Mouse (Mus musculus): Measurements from ENCODE around the gene Scn3a.

Scn3a gene

DNA sequence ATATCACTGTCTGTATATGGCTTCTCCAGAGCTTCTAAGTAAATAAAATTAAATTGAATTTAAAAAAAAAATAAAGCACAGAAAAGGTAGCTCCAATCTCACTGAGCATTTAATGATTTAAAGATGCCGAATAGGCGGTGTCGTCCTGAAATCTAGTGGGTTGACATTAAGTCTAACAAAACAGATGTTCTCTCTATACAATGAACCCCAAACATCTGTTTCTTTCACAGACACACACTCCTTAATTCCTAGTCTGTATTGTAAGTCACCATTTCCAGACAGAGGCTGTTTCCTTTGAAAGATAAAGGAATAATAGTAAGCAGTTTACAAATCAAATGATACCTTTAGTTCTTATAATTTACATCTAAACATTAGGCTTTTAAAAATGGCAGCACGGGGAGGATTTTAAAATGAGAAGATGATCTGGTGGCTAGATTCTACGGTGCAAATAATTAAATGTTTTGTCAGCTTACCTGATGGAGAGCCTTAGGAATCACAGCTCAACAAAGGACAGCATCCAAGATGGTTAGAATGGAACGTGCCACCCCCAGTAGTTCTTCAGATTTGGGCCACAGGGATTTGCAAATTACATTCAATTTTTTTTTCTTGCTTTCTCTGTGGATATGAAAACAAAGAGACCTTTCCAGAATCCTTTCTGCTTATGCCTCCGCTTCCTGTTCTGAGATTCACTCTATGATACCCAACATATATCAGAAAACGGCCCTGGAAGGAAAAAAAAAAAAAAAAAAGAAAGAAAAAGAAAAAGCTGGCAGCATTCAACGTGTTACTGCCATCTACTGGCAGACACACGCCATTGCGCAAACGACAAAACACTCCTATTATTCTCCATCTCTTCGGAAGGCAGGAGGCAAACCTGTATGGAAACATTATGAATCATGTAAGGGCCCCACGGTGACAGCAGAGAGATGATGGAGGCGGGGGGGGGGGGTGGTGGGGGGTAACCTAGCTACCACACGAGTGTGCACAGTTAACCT is at the start of gene Scn3a:
Gene Scn3a, minus strand, starts transcription at position 835 of the 995 bp plus-strand sequence.
- DNase-seq (ENCODE audit: low spot score in 2 of 2), result peak in 1 of 2 experiments; percentile 42

DNA sequence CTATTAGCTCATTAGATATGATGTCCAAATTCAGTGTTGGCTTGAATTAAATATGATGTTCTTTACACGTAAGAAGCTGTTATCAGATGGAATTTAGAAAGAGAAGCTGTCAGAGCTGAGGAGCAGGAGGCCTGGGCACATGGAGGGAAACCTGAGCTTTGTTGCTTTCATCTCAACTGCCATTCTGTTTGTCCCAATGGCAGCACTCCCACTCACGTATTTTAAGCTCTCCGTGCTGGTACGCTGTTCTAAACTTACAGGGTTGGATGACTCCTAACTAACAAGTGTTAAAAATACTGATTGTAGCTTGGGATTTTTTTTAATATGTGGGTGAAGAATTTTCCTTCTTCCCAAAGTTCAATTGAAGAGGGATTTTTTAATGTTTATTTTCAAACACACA is 44.5 kb upstream of the Scn3a start:
- DNase-seq (ENCODE audit: low spot score in 2 of 2), result no peak

DNA sequence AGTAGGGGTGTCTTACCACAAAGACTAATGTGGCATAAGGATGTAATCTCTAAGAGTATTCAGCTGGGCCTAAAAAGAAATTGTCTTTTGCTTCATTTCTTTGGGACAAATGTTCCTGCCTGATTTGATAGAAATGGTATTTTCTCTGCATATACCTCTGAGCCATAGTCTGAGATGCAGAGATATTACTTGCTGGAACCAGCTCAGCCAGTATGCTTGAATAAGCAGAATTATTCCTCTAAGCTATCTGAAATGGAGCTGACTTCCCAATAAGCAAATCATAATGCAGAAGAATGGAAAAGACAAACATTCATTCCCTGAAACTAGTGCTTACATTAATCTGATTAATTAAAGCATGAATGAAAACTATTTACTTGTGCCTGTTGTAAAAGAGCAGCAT is 40.4 kb upstream of the Scn3a start:
- no peak for DNase-seq (ENCODE audit: low spot score in 2 of 2)

DNA sequence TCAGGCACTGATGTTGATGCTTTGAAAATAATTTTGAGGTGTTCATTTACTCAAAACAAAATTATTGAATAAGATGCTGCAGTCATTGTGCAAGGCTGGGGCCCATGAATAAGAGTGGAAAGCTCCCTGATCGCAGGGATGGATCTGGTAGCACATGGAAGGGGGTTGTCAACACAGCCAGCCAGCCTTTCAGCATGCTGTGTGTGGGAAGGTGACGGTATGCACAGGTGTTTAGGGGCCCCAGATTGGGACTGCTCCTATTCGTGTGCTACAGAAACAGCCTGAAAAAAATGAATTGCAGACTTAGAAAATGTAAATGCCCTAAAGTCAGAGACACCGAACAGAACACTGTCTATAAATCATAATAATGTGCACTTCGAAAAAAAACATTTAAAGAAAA is 20.3 kb upstream of the Scn3a start:
- DNase-seq (ENCODE audit: low spot score in 2 of 2), result no peak

DNA sequence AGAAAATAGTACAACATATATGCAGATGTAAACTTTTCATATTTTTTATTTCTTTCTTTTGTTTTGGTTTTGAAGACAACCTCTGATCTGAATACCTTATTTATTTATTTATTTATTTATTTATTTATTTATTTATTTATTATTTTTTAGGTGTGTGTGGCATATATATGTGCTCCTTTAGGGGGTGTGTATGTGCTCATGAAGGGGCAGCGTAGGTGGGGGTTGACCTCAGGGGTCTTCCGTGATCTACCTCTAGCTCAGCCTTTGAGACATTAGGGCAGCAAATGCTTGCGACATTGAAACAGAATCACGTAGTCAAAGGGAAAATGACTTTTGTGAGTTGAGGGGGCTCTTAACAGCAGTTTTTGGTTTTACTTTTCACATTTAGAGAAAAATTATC is 498 bp upstream of the Scn3a start:
- DNase-seq (ENCODE audit: low spot score in 2 of 2), result no peak

DNA sequence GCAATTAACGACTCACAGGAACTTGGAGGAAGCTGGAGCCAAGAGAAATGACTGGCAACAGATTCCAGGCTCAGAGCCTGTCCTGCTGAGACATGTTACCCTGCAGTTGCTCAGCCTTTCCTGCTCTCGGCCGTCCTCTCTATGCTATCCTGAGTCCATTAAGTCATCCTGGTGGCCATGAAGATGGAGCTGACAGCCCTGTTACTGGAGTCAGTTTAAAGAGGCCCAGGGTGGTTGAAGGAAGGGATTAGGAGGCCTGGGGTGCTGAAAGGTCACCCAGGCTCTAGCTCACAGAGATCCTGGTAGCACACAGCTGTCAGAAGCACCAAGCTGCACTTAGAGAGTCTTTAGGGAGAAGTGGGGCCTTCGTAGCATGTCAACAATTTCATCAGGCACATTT is 3.5 kb downstream of the Scn3a start:
- no peak for DNase-seq (ENCODE audit: low spot score in 2 of 2)

DNA sequence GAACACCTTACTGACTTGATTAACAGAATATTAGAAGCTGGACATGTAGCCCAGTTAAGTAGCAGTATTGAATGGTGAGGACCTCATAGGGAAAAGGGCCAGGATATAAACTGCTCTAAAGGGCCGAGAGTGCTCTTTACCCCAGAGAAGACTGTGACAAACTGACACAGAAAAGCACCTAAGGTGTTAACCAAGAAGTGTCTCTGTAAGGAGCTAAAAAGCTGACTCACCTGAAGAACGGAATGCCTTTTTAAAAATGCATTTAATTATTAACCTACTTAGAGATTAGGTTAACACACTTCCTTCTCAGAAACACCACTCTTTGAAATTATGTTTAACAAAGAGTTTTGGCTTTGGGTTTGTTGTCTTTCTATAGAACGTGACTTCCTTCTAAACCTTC is 9.7 kb downstream of the Scn3a start:
- DNase-seq (ENCODE audit: low spot score in 2 of 2), result no peak

DNA sequence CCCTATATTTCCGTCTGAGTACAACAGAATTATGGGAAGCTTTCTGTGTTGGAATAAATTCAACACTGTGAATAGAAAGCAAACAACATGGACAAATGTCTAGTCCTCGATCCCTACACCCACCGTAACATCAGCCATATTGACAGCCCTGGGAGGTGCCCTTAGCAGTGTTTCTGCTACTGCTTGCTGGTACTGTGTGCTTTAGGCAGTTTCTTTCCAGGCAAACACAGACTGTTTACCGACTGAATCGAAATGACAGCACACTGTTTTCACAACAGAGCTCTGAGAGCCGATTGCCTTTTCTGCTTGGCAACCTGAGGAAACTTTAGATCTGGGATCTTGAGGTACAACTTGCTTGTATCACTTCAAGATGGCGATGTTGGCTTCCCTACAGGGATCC is 12.8 kb downstream of the Scn3a start:
- no peak for DNase-seq (ENCODE audit: low spot score in 2 of 2)

DNA sequence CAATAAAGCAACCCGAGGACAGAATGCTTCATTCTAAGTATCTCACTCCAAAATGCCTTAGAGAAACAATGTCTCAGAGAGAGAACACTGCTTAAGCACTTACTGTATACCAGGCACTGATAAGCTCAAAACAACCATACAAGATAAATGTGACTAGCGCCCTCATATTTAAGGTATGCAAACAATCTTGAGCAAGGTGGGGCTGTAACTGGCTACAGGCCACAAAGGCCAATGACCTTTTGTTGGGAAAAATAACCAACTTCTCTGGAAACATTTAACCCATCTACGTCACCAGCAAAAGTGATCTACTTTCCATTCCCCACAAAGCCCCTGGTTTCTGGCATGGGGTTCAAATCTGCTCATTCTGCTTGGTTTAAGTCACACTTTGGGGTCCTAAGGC is 14.0 kb downstream of the Scn3a start:
- no peak for DNase-seq (ENCODE audit: low spot score in 2 of 2)

DNA sequence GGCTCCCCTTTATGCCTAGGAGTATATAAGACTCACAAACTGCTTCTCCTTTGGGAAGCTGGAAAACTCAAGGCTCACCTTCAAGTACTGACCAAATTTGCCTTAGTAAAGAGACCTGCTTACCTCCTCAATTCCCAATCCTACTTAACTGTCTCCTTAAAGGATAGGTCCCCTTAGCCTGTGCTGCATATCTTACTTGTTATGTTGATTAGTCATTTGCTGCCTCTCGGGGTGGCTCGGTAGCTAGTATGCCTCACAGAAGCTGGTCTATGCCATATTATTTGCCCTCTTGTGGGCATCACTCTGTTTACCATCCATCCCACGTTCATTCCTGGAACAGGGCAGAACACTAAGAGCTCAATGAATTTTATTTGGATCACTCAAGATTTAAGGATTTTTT is 14.7 kb downstream of the Scn3a start:
- DNase-seq (ENCODE audit: low spot score in 2 of 2), result no peak

DNA sequence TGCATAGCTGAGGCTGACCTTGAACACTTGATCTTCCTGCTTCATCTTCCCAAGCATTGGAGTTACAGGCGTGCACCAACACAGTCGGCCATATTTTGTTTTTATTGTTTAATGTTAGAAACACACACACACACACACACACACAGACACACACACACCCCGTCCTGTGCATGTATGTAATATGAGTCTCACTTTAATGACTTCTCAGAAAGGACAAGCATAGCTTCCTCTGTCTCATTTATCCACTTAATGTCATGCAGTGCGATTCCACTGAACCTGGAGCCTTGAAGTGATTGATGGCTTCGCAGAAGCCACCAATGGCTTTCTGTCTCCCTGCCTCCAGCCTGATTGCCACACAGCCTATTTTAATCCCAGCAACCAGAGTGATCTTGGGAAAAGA is 15.2 kb downstream of the Scn3a start:
- no peak for DNase-seq (ENCODE audit: low spot score in 2 of 2)

DNA sequence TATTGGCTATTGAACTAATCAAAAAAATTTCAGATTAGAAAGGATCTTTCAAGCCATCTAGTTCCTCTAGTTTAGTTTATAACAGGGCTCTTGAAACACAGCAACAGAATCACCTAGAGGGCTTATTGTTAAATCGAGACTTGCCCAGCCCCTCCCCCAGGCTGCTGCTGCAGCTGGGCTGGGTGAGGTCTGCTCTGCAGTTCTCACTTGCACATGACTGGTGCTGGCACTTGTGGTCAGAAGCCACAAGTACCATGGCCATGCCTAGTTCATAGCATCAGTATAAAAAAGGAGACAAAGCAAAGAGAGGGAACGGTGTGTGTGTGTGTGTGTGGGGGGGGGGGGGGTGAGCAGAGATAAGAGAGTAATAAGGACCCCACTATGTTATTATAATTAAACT is 15.7 kb downstream of the Scn3a start:
- peak; percentile 33 to 37 for DNase-seq (ENCODE audit: low spot score in 2 of 2)

DNA sequence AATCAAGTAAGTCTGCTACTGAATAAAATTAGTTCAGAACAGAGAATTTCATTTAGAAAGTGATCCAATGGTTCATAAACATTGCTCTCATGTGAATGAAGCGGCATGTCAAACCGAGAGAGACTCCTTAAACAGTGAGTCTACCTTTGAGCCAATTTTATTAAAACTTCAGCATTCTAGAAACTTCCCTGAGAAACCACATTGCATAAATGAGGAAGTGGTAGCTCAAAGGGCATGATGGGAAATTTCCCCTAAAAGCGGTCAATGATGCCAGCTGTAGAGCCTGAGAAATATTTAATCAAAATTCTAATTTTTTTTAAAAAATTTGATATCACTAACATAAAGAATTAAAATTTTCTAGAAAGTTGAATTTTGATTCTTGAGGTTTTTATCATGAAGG is 16.9 kb downstream of the Scn3a start:
- no peak for DNase-seq (ENCODE audit: low spot score in 2 of 2)

DNA sequence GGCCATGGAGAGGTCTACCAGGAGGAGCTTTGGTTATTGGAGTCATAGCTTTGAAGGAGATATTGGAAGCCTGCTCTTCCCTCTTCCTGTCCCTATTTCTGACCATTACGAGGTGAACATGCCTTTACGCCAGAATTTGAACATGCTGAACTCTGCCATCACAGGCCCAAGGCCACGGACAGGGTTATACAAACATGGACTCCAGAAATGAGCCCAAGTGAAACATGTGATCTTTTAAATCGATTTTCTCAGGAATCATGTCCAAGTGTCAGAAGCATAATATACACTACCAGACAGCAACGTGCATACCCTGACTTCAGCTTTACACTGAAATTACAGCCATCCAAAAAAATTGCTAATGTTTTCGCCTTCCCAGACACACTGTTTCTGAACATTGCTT is 18.8 kb downstream of the Scn3a start:
- no peak for DNase-seq (ENCODE audit: low spot score in 2 of 2)

DNA sequence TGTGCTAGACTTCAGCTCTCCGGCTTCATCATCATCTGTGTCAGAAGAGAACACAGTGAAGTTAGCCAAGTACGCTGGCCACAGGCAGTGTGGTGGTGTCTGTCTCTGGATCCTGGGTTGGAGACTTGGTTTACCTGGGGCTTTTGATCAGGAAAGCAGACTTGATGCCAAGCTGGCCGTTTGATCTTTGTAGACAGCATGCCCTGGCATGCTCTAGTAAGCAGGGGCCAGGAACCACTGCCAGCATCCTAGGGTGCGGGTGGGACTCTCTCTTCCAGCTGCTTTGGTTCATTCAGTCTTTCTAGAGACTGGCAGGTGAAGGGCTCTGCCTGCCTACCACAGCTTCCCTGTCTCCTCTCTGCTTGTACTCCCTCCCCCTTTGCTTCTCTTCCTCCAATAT is 20.1 kb downstream of the Scn3a start:
- no peak for DNase-seq (ENCODE audit: low spot score in 2 of 2)

DNA sequence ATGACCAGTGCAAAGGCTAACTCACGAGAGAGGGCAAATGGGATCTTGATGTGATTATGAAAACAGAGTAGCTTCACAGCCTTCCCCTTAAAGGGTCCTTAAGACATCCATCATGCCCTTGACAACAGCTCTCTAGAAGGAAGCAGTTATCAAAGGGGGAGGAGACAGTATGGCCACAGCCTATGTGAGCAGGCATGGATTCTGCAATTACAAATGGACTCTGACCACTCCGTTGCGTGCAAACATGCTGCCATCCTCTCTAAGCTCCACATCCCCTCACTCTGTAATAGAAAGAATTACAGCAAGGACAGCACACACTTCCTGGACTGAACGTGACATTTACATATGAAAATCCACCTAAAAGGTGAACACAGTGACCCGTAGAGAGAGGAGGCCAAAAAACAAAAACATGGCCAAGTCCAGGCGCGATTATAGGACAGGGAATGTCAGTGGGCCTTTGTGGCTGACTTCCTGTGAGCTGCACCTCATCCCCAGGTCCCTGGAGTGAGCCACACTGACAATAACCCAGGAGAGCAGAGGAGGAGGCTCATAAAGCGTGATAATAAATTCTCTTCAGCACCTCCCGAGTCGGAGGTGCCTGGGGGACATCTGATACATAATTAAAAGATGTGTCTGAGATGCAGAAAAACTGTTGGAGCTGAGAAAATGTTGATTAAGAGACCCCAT is 24.4 kb downstream of the Scn3a start:
- DNase-seq (ENCODE audit: low spot score in 2 of 2), result no peak

DNA sequence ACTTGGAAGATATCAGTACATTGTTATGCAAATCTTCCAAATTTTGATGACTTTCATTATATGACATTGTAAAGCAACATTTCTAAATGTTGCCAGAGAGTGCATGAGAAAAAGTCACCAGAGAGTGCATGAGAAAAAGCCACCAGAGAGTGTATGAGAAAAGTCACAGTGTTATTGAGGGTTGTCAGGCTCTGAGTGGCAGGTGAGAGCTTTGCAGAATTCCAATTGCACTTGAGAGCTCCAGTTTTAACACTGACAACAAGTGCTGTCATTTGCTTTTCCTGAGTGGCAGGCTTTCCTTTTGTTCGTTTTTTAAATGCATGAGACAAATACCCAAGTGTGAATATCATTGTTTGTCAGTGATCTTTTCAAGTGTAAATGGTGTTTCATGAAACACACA is 25.6 kb downstream of the Scn3a start:
- DNase-seq (ENCODE audit: low spot score in 2 of 2), result no peak

DNA sequence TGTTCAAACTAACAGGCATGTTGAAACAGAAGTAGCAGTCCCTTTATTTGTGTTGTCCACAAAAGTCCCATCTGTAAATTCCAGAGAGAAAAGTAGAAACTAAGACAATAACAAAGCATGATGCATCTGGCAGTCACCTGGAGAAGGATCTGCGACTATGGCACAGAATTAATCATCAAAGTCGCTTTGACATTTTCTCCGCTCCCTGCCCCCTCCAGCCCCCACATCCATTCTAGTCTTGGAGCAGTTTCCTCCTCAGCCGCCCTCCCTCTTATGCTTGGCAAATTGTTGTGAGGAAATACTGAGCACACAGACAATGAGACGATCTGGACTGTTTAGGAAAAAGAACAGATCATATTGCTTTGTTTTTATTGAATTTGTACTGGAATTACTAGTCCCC is 29.0 kb downstream of the Scn3a start:
- no peak for DNase-seq (ENCODE audit: low spot score in 2 of 2)

DNA sequence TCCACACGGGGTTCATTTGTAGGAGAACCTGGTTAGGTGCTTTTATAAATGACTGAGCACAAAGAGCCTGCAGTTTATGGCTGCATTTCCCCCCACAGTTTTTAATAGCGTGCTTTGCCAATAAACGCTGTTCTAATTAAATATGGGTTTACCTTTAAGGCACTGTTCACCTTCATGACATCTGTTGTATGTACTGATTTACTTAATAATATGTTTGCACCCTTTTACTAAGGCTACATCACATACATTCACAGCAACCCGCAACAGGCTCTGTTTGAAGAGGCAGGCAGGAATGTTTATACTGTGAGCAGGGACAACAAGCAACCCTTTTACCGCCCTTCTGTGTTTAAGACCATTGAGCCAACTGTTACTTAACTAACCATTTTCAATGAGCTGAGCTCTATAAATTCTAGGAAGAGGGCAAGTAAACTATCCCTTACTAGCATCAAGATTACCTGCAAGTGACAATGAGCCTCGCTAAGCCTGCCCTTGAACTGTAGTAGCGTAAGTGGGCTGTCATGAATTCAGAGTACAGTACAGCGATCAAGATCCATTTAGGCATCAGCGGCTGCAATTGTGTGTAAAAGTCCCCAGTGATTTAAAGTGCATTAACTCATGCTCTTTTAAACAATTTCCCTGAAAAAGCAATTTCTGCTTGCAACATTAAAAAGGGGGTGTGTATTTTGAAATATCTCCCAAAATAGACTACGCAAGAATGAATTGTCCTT is 35.1 kb downstream of the Scn3a start:
- DNase-seq (ENCODE audit: low spot score in 2 of 2), result no peak

DNA sequence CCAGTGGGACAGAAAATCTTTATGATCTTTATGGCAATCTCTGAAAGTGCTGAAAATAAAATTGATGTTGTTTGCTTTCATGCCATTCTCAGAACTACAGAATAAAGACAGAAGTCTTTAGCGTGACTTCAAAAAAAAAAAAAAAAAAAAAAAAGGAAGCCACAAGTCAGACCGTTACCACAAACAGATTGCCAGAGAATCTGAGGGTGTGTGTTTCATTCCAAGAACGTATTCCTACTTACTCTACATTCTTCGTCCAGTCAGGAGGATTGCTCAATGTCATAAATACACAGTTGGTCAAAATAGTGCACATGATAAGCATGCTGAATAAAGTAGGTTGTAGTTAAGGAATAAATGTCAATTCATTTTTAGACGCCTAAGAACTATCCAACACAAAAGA is 38.3 kb downstream of the Scn3a start:
- no peak for DNase-seq (ENCODE audit: low spot score in 2 of 2)

DNA sequence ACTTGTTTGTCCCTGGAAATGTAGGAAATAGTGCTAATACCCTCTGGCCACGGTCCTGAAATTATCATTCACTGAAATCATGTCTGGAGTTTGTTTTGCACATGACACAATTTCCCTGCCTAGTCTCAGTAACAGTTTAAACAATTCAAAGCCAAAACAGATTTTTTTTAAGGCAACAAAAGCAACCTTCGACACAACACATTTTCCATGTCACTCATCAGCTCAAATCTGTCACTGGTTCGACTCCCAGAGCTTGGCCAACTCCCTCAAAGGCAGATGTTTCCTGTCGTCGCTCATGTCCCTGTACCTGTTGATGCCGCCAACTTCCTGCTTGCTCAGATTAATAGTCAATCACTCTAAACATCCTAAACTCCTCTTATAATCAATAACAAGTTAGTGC is 50.7 kb downstream of the Scn3a start:
- no peak for DNase-seq (ENCODE audit: low spot score in 2 of 2)

DNA sequence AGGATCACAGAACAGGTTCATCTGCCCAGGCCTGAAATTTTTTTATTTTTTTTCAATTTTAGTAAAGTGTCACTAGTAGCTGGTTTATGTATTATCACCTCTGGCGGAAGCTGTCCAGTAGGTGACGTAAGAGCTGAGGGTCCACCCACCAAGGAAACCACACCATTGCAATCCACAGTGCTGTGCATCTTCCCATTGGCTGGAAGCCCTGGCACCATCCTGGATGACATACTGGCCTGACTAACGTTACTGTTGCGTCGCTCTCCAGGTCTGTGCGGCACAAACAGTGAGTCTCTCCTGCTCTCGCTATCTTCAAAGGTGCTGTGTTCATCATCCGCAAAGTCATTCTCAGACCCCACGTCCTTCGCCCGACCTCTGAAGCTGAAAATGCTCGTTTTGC is 59.2 kb downstream of the Scn3a start:
- DNase-seq (ENCODE audit: low spot score in 2 of 2), result no peak

DNA sequence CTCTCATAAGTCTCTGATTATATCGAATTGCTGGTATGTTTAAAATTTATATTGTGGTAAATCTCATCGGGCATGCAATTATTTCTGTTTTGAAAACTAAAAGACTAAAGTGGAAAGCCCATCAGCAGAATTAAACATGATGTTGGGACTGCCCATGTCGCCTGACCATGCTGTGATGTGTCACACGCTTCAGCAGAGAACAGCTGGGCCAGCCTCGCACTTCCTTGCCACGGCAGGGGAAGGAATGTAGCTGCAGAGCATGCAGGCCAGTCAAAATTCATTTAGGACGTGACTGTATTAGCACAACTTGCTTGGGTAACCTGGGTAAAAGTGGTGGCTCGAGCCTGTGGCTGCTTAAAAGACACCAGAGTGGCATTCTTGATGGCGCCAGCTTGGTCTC is 77.0 kb downstream of the Scn3a start:
- no peak for DNase-seq (ENCODE audit: low spot score in 2 of 2)
